Mouse (Mus musculus): Measurements from ENCODE around the gene Asic2. TPM values are rescaled to one million over a fixed set of nuclear protein-coding genes. Genes with fewer than 3 reads are reported as not detected.

Gene Asic2
- total and polyA plus RNA-seq, 3 experiments, result not detected

DNA sequence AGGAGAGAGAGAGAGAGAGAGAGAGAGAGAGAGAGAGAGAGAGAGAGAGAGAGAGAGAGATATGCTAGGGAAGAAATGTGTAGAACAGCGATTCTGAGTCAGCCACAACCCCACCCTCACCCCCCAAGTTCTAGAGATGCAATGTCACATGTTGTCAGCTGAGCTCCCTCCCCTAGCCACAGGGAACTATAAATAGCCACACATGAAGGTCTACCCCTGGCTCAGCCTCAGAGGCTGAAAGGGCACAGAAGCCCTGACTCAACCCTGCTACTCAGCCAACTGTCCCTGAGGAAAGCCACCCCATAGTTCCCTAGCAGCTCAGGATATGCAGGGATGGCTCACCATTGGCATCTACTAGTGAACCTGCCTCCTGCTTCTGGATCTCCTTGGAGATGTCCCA lies 26.1 kb downstream of the Asic2 start:
- H3K27ac ChIP-seq (ENCODE audit: control insufficient read depth, low read depth, low read length), result no peak overlapping the region
- H3K4me3 ChIP-seq (ENCODE audit: control insufficient read depth in 1 of 2, insufficient read depth in 1 of 2, low read depth in 2 of 2, low read length in 2 of 2), result no peak overlapping the region
- no peaks in the 10 kb centered on the region for H3K79me2 ChIP-seq (ENCODE audit: control insufficient read depth, insufficient read depth, low read length, poor library complexity)
- no peaks in the 10 kb centered on the region for H3K4me1 ChIP-seq (ENCODE audit: control insufficient read depth in 1 of 2, insufficient read depth in 2 of 2, low read length in 2 of 2)
- H3K27me3 ChIP-seq (ENCODE audit: control insufficient read depth in 1 of 2, insufficient read depth in 2 of 2, low read length in 2 of 2), result no peaks in the 10 kb centered on the region
- TF ChIP-seq TBP (IDR thresholded peaks at IDR 0.05; ENCODE audit: low read depth, low read length) (no peak), EP300 (IDR thresholded peaks at IDR 0.05; ENCODE audit: low read depth in 1 of 2, low read length in 2 of 2) (no peak), SMC3 (IDR thresholded peaks at IDR 0.05; ENCODE audit: low read depth, low read length) (no peak), ZC3H11A (IDR thresholded peaks at IDR 0.05; ENCODE audit: low read depth, low read length) (no peak), MAX (IDR thresholded peaks at IDR 0.05; ENCODE audit: low read length) (no peak), USF1 (IDR thresholded peaks at IDR 0.05; ENCODE audit: low read depth, low read length) (no peak), MYC (IDR thresholded peaks at IDR 0.05; ENCODE audit: low read depth, low read length) (no peak), POLR2AphosphoS5 (IDR thresholded peaks at IDR 0.05; ENCODE audit: borderline replicate concordance, low read depth, low read length) (no peak), JUND (IDR thresholded peaks at IDR 0.05; ENCODE audit: low read depth, low read length) (no peak), TCF12 (IDR thresholded peaks at IDR 0.05; ENCODE audit: low read depth, low read length) (no peak), MAZ (IDR thresholded peaks at IDR 0.05; ENCODE audit: low read depth, low read length) (no peak)
- DNase-seq (ENCODE audit: low read depth, low spot score), result no peak
- no peak overlapping the region for H3K9ac ChIP-seq (ENCODE audit: control insufficient read depth, low read depth, low read length, poor library complexity, severe bottlenecking)
- H3K36me3 ChIP-seq (ENCODE audit: control insufficient read depth in 1 of 2, insufficient read depth in 2 of 2, low read length in 2 of 2), result no peaks in the 10 kb centered on the region
- H3K9me3 ChIP-seq (replicated peaks; ENCODE audit: insufficient read depth, low read length), result no peaks in the 10 kb centered on the region

DNA sequence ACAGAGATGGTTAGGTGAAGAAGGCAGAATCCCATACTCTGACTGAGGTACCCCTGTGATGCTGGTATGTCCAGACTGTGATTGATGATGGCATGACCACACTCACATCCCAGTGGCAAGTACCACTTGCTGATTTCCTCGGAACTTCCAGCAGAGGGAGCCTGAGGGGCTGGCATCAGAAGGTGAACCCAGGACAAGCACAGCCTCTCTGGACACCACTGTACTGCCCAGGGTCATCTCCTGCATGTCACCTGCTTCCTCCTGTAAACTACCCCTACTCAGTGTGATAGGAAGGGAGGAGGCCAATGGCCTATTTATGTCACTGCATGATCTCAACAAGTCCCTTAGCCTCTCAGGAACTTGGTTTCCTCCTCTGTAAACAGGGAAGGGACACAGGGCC lies 27.3 kb downstream of the Asic2 start:
- Histone ChIP-seq H3K4me3 (ENCODE audit: control insufficient read depth in 1 of 2, insufficient read depth in 1 of 2, low read depth in 2 of 2, low read length in 2 of 2) (no peak overlapping the region), H3K79me2 (ENCODE audit: control insufficient read depth, insufficient read depth, low read length, poor library complexity) (no peaks in the 10 kb centered on the region), H3K9ac (ENCODE audit: control insufficient read depth, low read depth, low read length, poor library complexity, severe bottlenecking) (no peak overlapping the region), H3K36me3 (ENCODE audit: control insufficient read depth in 1 of 2, insufficient read depth in 2 of 2, low read length in 2 of 2) (no peaks in the 10 kb centered on the region), H3K27me3 (ENCODE audit: control insufficient read depth in 1 of 2, insufficient read depth in 2 of 2, low read length in 2 of 2) (no peaks in the 10 kb centered on the region), H3K4me1 (ENCODE audit: control insufficient read depth in 1 of 2, insufficient read depth in 2 of 2, low read length in 2 of 2) (no peaks in the 10 kb centered on the region), H3K27ac (ENCODE audit: control insufficient read depth, low read depth, low read length) (no peak overlapping the region), H3K9me3 (replicated peaks; ENCODE audit: insufficient read depth, low read length) (no peaks in the 10 kb centered on the region)
- no peak for DNase-seq (ENCODE audit: low read depth, low spot score)
- TF ChIP-seq MEF2A (IDR thresholded peaks at IDR 0.05; ENCODE audit: extremely low read depth, insufficient replicate concordance, low read depth, low read length, poor library complexity, severe bottlenecking) (no peak), TAL1 (IDR thresholded peaks at IDR 0.05; ENCODE audit: low read length) (no peak), NRF1 (IDR thresholded peaks at IDR 0.05; ENCODE audit: insufficient read depth, low read depth, low read length, poor library complexity, severe bottlenecking) (no peak), MYC (IDR thresholded peaks at IDR 0.05; ENCODE audit: low read depth, low read length) (no peak), ELF1 (IDR thresholded peaks at IDR 0.05; ENCODE audit: low read depth, low read length) (no peak)

DNA sequence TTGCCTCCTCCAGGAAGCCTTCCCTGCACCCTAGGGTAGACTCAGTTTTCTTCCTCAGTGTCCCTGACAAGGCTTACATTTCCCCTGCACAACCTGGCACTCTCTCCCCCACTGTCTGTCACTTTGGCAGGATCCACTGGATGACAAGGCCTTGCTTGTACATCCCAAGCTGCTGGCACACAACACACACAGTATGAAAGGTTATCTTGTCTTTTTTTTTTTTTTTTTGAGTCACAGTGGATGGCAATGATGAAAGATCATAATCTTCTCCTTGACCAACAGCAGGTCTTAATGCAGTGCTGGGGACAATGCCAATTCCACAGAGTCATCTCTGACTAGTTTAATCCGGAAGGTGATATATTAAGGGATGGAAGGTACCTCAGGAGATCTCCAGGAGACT lies 30.7 kb downstream of the Asic2 start:
- TF ChIP-seq USF2 (IDR thresholded peaks at IDR 0.05; ENCODE audit: borderline replicate concordance in 1 of 2, insufficient read depth in 1 of 2, low read depth in 1 of 2, low read length in 2 of 2), result no peak
- no peak for TF ChIP-seq BHLHE40 (IDR thresholded peaks at IDR 0.05; ENCODE audit: borderline replicate concordance, low read depth, low read length)
- TF ChIP-seq USF1 (IDR thresholded peaks at IDR 0.05; ENCODE audit: low read depth, low read length), result no peak
- no peak for TF ChIP-seq TAL1 (IDR thresholded peaks at IDR 0.05; ENCODE audit: low read length)
- no peak for TF ChIP-seq ETS1 (IDR thresholded peaks at IDR 0.05; ENCODE audit: low read depth, low read length)
- no peak for TF ChIP-seq EP300 (IDR thresholded peaks at IDR 0.05; ENCODE audit: low read depth in 1 of 2, low read length in 2 of 2)
- H3K4me1 ChIP-seq (ENCODE audit: control insufficient read depth in 1 of 2, insufficient read depth in 2 of 2, low read length in 2 of 2), result no peaks in the 10 kb centered on the region

More for the DNA sequence above, 30.7 kb downstream of the Asic2 start:
- Histone ChIP-seq H3K36me3 (ENCODE audit: control insufficient read depth in 1 of 2, insufficient read depth in 2 of 2, low read length in 2 of 2) (no peaks in the 10 kb centered on the region), H3K27me3 (ENCODE audit: control insufficient read depth in 1 of 2, insufficient read depth in 2 of 2, low read length in 2 of 2) (no peaks in the 10 kb centered on the region), H3K27ac (ENCODE audit: control insufficient read depth, low read depth, low read length) (no peak overlapping the region), H3K4me3 (ENCODE audit: control insufficient read depth in 1 of 2, insufficient read depth in 1 of 2, low read depth in 2 of 2, low read length in 2 of 2) (no peak overlapping the region), H3K9ac (ENCODE audit: control insufficient read depth, low read depth, low read length, poor library complexity, severe bottlenecking) (no peak overlapping the region), H3K9me3 (replicated peaks; ENCODE audit: insufficient read depth, low read length) (no peaks in the 10 kb centered on the region), H3K79me2 (ENCODE audit: control insufficient read depth, insufficient read depth, low read length, poor library complexity) (no peaks in the 10 kb centered on the region)
- DNase-seq (ENCODE audit: low read depth, low spot score), result no peak
